Mouse (Mus musculus) megakaryocyte, adult 5-6 weeks (primary cell): ENCODE measurements at regions not wholly inside any gene's neighbourhood (a gene's known extent, or its start where the extent isn't known, plus 50 kb on each side); places are given as distances from the start of the nearest gene placed in this dataset.
"Not testable (repeated sequence)": the region's sequence is repeated elsewhere in the genome, so short reads cannot be mapped to it uniquely, and the experiment has no call there.

Experiments
- ATAC-seq: 2 replicates; pipeline ENCODE4 v1.8.0; 2016; ENCODE audit warnings: mild to moderate bottlenecking, inconsistent platforms; ENCODE audit not compliant: poor library complexity, severe bottlenecking

- no peak for ATAC-seq
These were observed 163.5 kb upstream of the Cdkn3 start for GRCm38 (mm10) chr14:46596696-46597359.

- no peak for ATAC-seq
These were observed 166.2 kb upstream of the Cdkn3 start for GRCm38 (mm10) chr14:46594151-46594550.

GRCm38 (mm10) chr14:46591753-46592359, 168.5 kb upstream of the Cdkn3 start:
- ATAC-seq, result no peak

GRCm38 (mm10) chr14:46591211-46591610, 169.1 kb upstream of the Cdkn3 start:
- no peak for ATAC-seq

- ATAC-seq, result no peak
These were observed 174.2 kb upstream of the Cdkn3 start for GRCm38 (mm10) chr14:46586093-46586492.

- ATAC-seq, result no peak
These were observed 182.0 kb upstream of the Cdkn3 start for GRCm38 (mm10) chr14:46578051-46579000.

- ATAC-seq, result no peak
These were observed 184.5 kb upstream of the Cdkn3 start for GRCm38 (mm10) chr14:46575889-46576288.

- ATAC-seq, result no peak
These were observed 184.9 kb upstream of the Cdkn3 start for GRCm38 (mm10) chr14:46575414-46575813.

GRCm38 (mm10) chr14:46573401-46573800, 182.9 kb upstream of the Bmp4 start:
- no peak for ATAC-seq

GRCm38 (mm10) chr14:46572972-46573371, 182.5 kb upstream of the Bmp4 start:
- ATAC-seq, result not testable (repeated sequence)

- no peak for ATAC-seq
These were observed 181.4 kb upstream of the Bmp4 start for GRCm38 (mm10) chr14:46571841-46572240.

GRCm38 (mm10) chr14:46569273-46569672, 178.8 kb upstream of the Bmp4 start:
- no peak for ATAC-seq

GRCm38 (mm10) chr14:46567411-46567780, 176.9 kb upstream of the Bmp4 start:
- no peak for ATAC-seq

GRCm38 (mm10) chr14:46566681-46567410, 176.4 kb upstream of the Bmp4 start:
- ATAC-seq, result no peak

- ATAC-seq, result no peak
These were observed 174.5 kb upstream of the Bmp4 start for GRCm38 (mm10) chr14:46564998-46565397.

- ATAC-seq, result no peak
These were observed 171.5 kb upstream of the Bmp4 start for GRCm38 (mm10) chr14:46562016-46562415.

- ATAC-seq, result no peak
These were observed 162.8 kb upstream of the Bmp4 start for GRCm38 (mm10) chr14:46553239-46553638.

- no peak for ATAC-seq
These were observed 155.7 kb upstream of the Bmp4 start for GRCm38 (mm10) chr14:46546146-46546545.

- no peak for ATAC-seq
These were observed 149.2 kb upstream of the Bmp4 start for GRCm38 (mm10) chr14:46539466-46540187.

GRCm38 (mm10) chr14:46536002-46536762, 145.7 kb upstream of the Bmp4 start:
- no peak for ATAC-seq
